In genomic region chr6:136467837-136468236, GRCm38 (mm10) we compare ENCODE assay signal across 8 mouse cellular contexts. TPM values are rescaled to one million over a fixed set of nuclear protein-coding genes. Genes with fewer than 3 reads are reported as not detected.
DNase-seq lines count a peak whose midpoint lies in the region; ATAC-seq and TF ChIP-seq lines count a peak whose summit lies in the region.

No protein-coding gene starts in this region.

- no peaks in the 10 kb centered on the region for H3K27me3 ChIP-seq in lung, embryonic 15.5 days

- TF ChIP-seq CTCF in cortical plate, adult 2 months (IDR thresholded peaks at IDR 0.05; ENCODE audit: extremely low read depth, insufficient read depth, low read length) = no peak

- no peak overlapping the region for H3K9ac ChIP-seq in lung, embryonic 15.5 days

- peak overlapping the region; percentile 96 for H3K27ac ChIP-seq in lung, embryonic 15.5 days
- peak overlapping the region; percentile 76 for H3K27ac ChIP-seq in cortical plate, adult 2 months (ENCODE audit: insufficient read depth, low read length)
- peak overlapping the region; percentile 32 for H3K27ac ChIP-seq in macrophage

- H3K4me2 ChIP-seq in lung, embryonic 15.5 days = no peak overlapping the region

- no peak for DNase-seq in lung, postnatal 10 days
- DNase-seq in heart, postnatal 10 days = peak; percentile 37 to 47
- DNase-seq in layer of hippocampus, postnatal 14 days (ENCODE audit: low spot score in 2 of 2) = no peak
- no peak for DNase-seq in cerebellum, postnatal 25 days
- no peak for DNase-seq in gastrocnemius, postnatal 10 days

- H3K79me2 ChIP-seq in macrophage (ENCODE audit: inconsistent target) = no peaks in the 10 kb centered on the region

- peaks cover 63% of the 10 kb centered on the region for H3K4me1 ChIP-seq in lung, embryonic 15.5 days
- peaks cover 2% of the 10 kb centered on the region; the same call in 1 of the 2 replicates for H3K4me1 ChIP-seq in cortical plate, adult 2 months (ENCODE audit: control insufficient read depth, insufficient read depth, low read length)

- TF ChIP-seq POLR2A in cortical plate, adult 2 months (IDR thresholded peaks at IDR 0.05; ENCODE audit: extremely low read depth, insufficient read depth, low read length) = no peak

- no peaks in the 10 kb centered on the region for H3K9me3 ChIP-seq in lung, embryonic 15.5 days

- intact Hi-C loops in heart, postnatal 10 days (cut with DNase I) = loop anchor here (1.0 kb wide), 1 partner anchor 64 kb away; no protein-coding TSS in a partner anchor

- H3K4me3 ChIP-seq in lung, embryonic 15.5 days = no peak overlapping the region
- H3K4me3 ChIP-seq in cortical plate, adult 2 months (ENCODE audit: insufficient read depth, low read length) = no peak overlapping the region
- H3K4me3 ChIP-seq in macrophage (ENCODE audit: inconsistent target) = no peak overlapping the region

- H3K36me3 ChIP-seq in lung, embryonic 15.5 days = no peaks in the 10 kb centered on the region
- H3K36me3 ChIP-seq in macrophage (ENCODE audit: inconsistent target) = no peaks in the 10 kb centered on the region

- no peak for ATAC-seq in lung, embryonic 15.5 days (ENCODE audit: borderline replicate concordance, extremely low read depth, low FRiP score, low TSS enrichment)

- WGBS in lung, embryonic 15.5 days = 28% methylated on average over 5 of the region's 5 CpGs
- WGBS in macrophage (ENCODE audit: missing documents) = 94% methylated on average over 5 of the region's 5 CpGs

RNA-seq across cellular contexts. Expression of gene Atf7ip, which starts 38.1 kb away (rescaled TPM):
- 36.8 and 44.9 TPM in 2 replicates for polyA plus RNA-seq in lung, embryonic 15.5 days (2015; fragmentation: Nextera tagmentation; extraction: Ambion mirVana)
- 39.5 and 47.4 TPM in 2 replicates for polyA plus RNA-seq in cortical plate, adult 2 months (2012; rRNA removed)
- total RNA-seq in heart, postnatal 10 days (2021) = 100 to 1,000 TPM in 1 of 2 experiments, 10 to 100 TPM in 1; 93.8 to 103 TPM
- 100 to 1,000 TPM in 18 of 26 experiments, 10 to 100 TPM in 8; 42.6 to 322 (median 177) TPM for total RNA-seq in macrophage (2018; cell fraction: chromatin; rRNA removed)
- total RNA-seq in macrophage (2018; cell fraction: cytosol; rRNA removed) = 10 to 100 TPM in 25 of 26 experiments, 1 to 10 TPM in 1; 4.6 to 80.8 (median 41.8) TPM
- total RNA-seq in macrophage (2018; cell fraction: nucleus; rRNA removed) = 100 to 1,000 TPM in 12 of 26 experiments, 10 to 100 TPM in 14; 27.4 to 183 (median 95.2) TPM
- polyA plus RNA-seq in macrophage (2018) = 12.0 to 34.6 TPM (median 17.1 TPM) in 3 replicates
- total RNA-seq in layer of hippocampus, postnatal 14 days (2021) = 100 to 1,000 TPM; 108 to 121 TPM
- 10 to 100 TPM; 51.8 to 80.1 TPM for total RNA-seq in gastrocnemius, postnatal 10 days (2021)

RNA-seq across cellular contexts. Expression of gene E330021D16Rik, which starts 52.5 kb away (rescaled TPM):
- 0.42 TPM in 1 of 2 replicates, not detected in the other for polyA plus RNA-seq in lung, embryonic 15.5 days (2015; fragmentation: Nextera tagmentation; extraction: Ambion mirVana)
- not detected in 2 replicates for polyA plus RNA-seq in cortical plate, adult 2 months (2012; rRNA removed)
- not detected for total RNA-seq in heart, postnatal 10 days (2021)
- total RNA-seq in macrophage (2018; cell fraction: chromatin; rRNA removed) = not detected
- total RNA-seq in macrophage (2018; cell fraction: cytosol; rRNA removed) = not detected
- not detected for total RNA-seq in macrophage (2018; cell fraction: nucleus; rRNA removed)
- not detected in 3 replicates for polyA plus RNA-seq in macrophage (2018)
- not detected for total RNA-seq in layer of hippocampus, postnatal 14 days (2021)
- not detected for total RNA-seq in gastrocnemius, postnatal 10 days (2021)

Comparison
In these comparisons a context has a peak if more than half of its experiments do, and no peak if none do; other contexts are left out.
1. H3K27ac ChIP-seq: peak in every context shown above with its lines; median percentile 96 in lung, embryonic 15.5 days; 76 in cortical plate, adult 2 months; 32 in macrophage.
2. DNase-seq: peak in heart, postnatal 10 days (2 of 2); none in lung, postnatal 10 days (single experiment), layer of hippocampus, postnatal 14 days (0 of 2), cerebellum, postnatal 25 days (0 of 2) and gastrocnemius, postnatal 10 days (single experiment).